Mouse (Mus musculus) heart, embryonic 12.5 days (tissue): Measurements from ENCODE around the gene Lcn11. TPM values are rescaled to one million over a fixed set of nuclear protein-coding genes. Genes with fewer than 3 reads are reported as not detected.
A peak's percentile ranks its signal among the peaks of the same experiment; 100 is the strongest.
"Not testable (repeated sequence)": the region's sequence is repeated elsewhere in the genome, so short reads cannot be mapped to it uniquely, and the experiment has no call there.

Source experiments
- ATAC-seq: fragments of 200-750 bp; cut with Nextera tagmentation; 2 replicates; pipeline ENCODE4 v1.8.0; 2017; ENCODE audit warnings: moderate TSS enrichment, moderate library complexity; ENCODE audit not compliant: insufficient number of reproducible peaks, low FRiP score
- H3K27ac ChIP-seq: fragments of 300-500 bp; sonication (generic); 2 replicates; pipeline ENCODE4 v1.5.1; 2016; ENCODE audit warnings: mild to moderate bottlenecking, moderate library complexity; ENCODE audit not compliant: poor library complexity, severe bottlenecking
- H3K27me3 ChIP-seq: fragments of 300-500 bp; sonication (generic); replicated peaks from 2 replicates; pipeline ENCODE4 v1.6.1; 2016; ENCODE audit warnings: mild to moderate bottlenecking, moderate library complexity
- H3K36me3 ChIP-seq: fragments of 300-500 bp; sonication (generic); 2 replicates; pipeline ENCODE4 v1.6.1; 2016; ENCODE audit warnings: mild to moderate bottlenecking, moderate library complexity
- H3K4me1 ChIP-seq: fragments of 300-500 bp; sonication (generic); replicated peaks from 2 replicates; pipeline ENCODE4 v1.6.1; 2016; ENCODE audit warnings: mild to moderate bottlenecking
- H3K4me2 ChIP-seq: fragments of 300-500 bp; sonication (generic); 2 replicates; pipeline ENCODE4 v1.6.1; 2016; ENCODE audit warnings: mild to moderate bottlenecking, moderate library complexity
- H3K4me3 ChIP-seq: fragments of 300-500 bp; sonication (generic); 2 replicates; pipeline ENCODE4 v1.5.1; 2016; ENCODE audit warnings: mild to moderate bottlenecking
- H3K9ac ChIP-seq: fragments of 300-500 bp; sonication (generic); 2 replicates; pipeline ENCODE4 v1.6.1; 2016; ENCODE audit warnings: mild to moderate bottlenecking, moderate library complexity
- H3K9me3 ChIP-seq: fragments of 300-500 bp; sonication (generic); replicated peaks from 2 replicates; pipeline ENCODE4 v1.6.1; 2016; ENCODE audit warnings: mild to moderate bottlenecking, moderate library complexity
- WGBS: fragments of 180-500 bp; shearing (Covaris S2); methylation state at CpG from one replicate; pipeline ENCODE4 v1.1.7; 2016; 5-methylcytosine and 5-hydroxymethylcytosine counted together
- polyA plus RNA-seq: library from polyadenylated mRNA; unstranded; fragments of >200 nt; fragmentation: Nextera tagmentation; extraction: Ambion mirVana; gene quantifications from 2 replicates; pipeline ENCODE4 v1.2.1, GENCODE M21; 2016

Gene Lcn11
- polyA plus RNA-seq = not detected in 2 replicates

GRCm38 (mm10) chr2:25776717-25777116, at the start of gene Lcn11:
TSS of gene Lcn11 (plus strand) at chr2:25777017.
- no peak within 1 kb of the TSS for H3K4me2 ChIP-seq
- no peak within 1 kb of the TSS for H3K27ac ChIP-seq
- H3K27me3 ChIP-seq = 0 out of 2 replicates have a peak, but pooled peaks cover 5% of the 10 kb centered on the region
- no peaks in the 10 kb centered on the region for H3K4me1 ChIP-seq
- no peaks in the 10 kb centered on the region for H3K36me3 ChIP-seq
- no peak for ATAC-seq
- 80% methylated on average over 1 of the region's 1 CpGs for WGBS
- H3K9me3 ChIP-seq = no peaks in the 10 kb centered on the region
- H3K9ac ChIP-seq = no peak within 1 kb of the TSS
- H3K4me3 ChIP-seq = no peak within 1 kb of the TSS

DNA sequence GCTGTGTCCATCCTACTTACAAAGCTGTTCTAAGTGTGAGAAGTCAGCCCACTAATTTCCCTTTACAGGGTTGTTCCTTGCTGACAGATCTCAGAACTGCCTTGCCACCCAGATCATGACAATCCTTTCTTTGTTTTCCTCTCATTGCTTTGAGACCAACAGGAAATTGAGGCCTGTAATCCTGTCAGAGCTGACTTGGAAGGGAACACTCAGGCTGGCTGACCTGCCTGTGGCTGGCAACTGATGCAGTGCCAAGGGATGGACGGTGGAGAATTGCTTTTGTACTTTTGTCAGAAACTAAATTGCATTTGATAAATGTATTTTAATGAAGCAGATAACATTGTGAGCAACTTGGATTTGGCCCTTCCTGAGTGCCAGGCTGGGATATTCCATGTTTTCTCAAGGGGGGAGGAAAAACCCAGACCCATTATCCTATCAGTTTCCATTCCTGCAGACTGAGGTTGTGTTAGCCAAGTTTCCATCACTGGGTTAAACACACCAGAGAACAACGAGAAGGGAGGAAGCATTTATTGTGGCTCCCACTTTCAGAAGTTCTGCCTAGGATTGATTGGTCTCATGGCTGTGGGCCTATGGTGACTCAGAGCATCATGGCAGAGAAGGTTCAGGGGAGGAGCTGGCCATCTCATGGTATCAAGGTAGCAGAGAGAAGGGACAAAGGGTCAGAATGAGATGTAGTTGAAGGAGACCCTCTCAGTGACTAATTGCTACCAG, 43.5 kb upstream of the Lcn11 start:
- H3K4me3 ChIP-seq = no peak overlapping the region
- WGBS = 34% methylated on average over 2 of the region's 2 CpGs
- peak overlapping the region; percentile 17; the same call in 1 of the 2 replicates for H3K27ac ChIP-seq
- no peak overlapping the region for H3K9ac ChIP-seq
- peak; percentile 67 for ATAC-seq
- no peak overlapping the region for H3K4me2 ChIP-seq
- H3K27me3 ChIP-seq = no peaks in the 10 kb centered on the region
- H3K36me3 ChIP-seq = no peaks in the 10 kb centered on the region
- no peaks in the 10 kb centered on the region for H3K4me1 ChIP-seq
- 0 out of 2 replicates have a peak, but pooled peaks cover 3% of the 10 kb centered on the region for H3K9me3 ChIP-seq

GRCm38 (mm10) chr2:25736709-25737108, 40.1 kb upstream of the Lcn11 start, which contains the start of gene Obp2b:
TSS of gene Obp2b (plus strand) at chr2:25737009.
- not testable (repeated sequence) for H3K9me3 ChIP-seq, H3K4me1 ChIP-seq, H3K36me3 ChIP-seq, ATAC-seq, H3K27ac ChIP-seq, H3K9ac ChIP-seq, H3K27me3 ChIP-seq, H3K4me2 ChIP-seq, H3K4me3 ChIP-seq
- 70% methylated on average over 3 of the region's 3 CpGs for WGBS

DNA sequence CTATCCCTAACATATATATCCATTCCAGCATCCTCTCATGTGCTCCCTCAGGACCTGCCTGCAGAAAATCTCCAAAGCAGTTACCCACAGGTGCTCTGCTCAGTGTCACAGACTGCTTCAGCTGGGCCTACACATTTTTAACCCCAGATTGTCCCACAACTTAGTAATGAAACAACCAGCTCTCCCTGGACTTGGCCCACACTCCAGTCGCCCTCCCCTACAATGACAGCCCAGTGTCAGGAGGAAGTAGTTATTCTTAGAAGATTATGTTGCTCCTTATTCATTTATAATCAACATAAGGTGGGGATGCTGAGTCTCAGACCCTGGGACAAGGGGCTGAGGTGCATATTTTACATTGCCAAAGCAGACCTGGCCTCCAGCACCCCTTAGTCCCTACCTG, 35.1 kb upstream of the Lcn11 start:
- Histone ChIP-seq H3K9ac (no peak overlapping the region), H3K36me3 (no peaks in the 10 kb centered on the region), H3K9me3 (no peaks in the 10 kb centered on the region), H3K4me1 (no peaks in the 10 kb centered on the region), H3K27me3 (no peaks in the 10 kb centered on the region), H3K27ac (no peak overlapping the region), H3K4me2 (no peak overlapping the region), H3K4me3 (no peak overlapping the region)
- ATAC-seq = no peak
- WGBS = 63% methylated on average over 1 of the region's 1 CpGs

GRCm38 (mm10) chr2:25754201-25754600, 22.6 kb upstream of the Lcn11 start:
- no peak for ATAC-seq
- no peak overlapping the region for H3K4me2 ChIP-seq
- H3K27me3 ChIP-seq = no peaks in the 10 kb centered on the region
- 90% methylated on average over 1 of the region's 1 CpGs for WGBS
- peaks cover 5% of the 10 kb centered on the region for H3K9me3 ChIP-seq
- H3K9ac ChIP-seq = no peak overlapping the region
- no peak overlapping the region for H3K27ac ChIP-seq
- H3K4me3 ChIP-seq = no peak overlapping the region
- peaks cover 9% of the 10 kb centered on the region; the same call in 1 of the 2 replicates for H3K4me1 ChIP-seq
- H3K36me3 ChIP-seq = no peaks in the 10 kb centered on the region

- H3K9me3 ChIP-seq = peaks cover 5% of the 10 kb centered on the region
- no peaks in the 10 kb centered on the region for H3K36me3 ChIP-seq
- no peak overlapping the region for H3K4me2 ChIP-seq
- 53% methylated on average over 4 of the region's 4 CpGs for WGBS
- no peak overlapping the region for H3K4me3 ChIP-seq
- no peak overlapping the region for H3K9ac ChIP-seq
- no peaks in the 10 kb centered on the region for H3K27me3 ChIP-seq
- no peak for ATAC-seq
- peaks cover 1% of the 10 kb centered on the region; the same call in 1 of the 2 replicates for H3K4me1 ChIP-seq
- no peak overlapping the region for H3K27ac ChIP-seq
These were observed 18.7 kb upstream of the Lcn11 start for GRCm38 (mm10) chr2:25758064-25758625.

DNA sequence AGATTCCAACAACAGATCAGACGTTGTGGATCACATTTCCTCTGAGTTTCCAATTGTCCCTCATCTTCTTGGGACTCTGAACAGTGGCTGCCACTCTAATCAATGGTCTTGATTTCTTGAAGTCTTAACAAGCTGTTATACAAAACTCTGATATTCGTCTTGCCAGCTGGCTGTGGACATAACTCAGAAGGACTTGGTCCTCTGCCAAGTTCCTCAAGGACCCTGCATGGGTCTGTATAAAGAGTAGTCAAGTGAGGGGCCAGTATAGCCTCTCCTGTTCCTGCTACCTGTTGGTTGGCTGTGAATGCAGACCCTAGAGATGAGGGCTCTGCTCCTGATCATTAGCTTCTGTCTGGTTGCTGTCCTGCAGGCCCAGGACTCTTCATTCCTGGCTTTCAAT, 11.5 kb upstream of the Lcn11 start, which contains the start of gene Lcn3:
TSS of gene Lcn3 (plus strand) at position 301 of the 400 bp plus-strand sequence.
- no peak within 1 kb of the TSS for H3K4me3 ChIP-seq
- WGBS = 50% methylated on average over 2 of the region's 2 CpGs
- ATAC-seq = no peak
- H3K36me3 ChIP-seq = no peaks in the 10 kb centered on the region
- no peak within 1 kb of the TSS for H3K9ac ChIP-seq
- H3K4me1 ChIP-seq = no peaks in the 10 kb centered on the region
- no peak within 1 kb of the TSS for H3K4me2 ChIP-seq
- H3K27ac ChIP-seq = no peak within 1 kb of the TSS
- H3K27me3 ChIP-seq = peaks cover 10% of the 10 kb centered on the region
- H3K9me3 ChIP-seq = no peaks in the 10 kb centered on the region

- WGBS = 62% methylated on average over 4 of the region's 4 CpGs
- no peaks in the 10 kb centered on the region for H3K4me1 ChIP-seq
- no peaks in the 10 kb centered on the region for H3K9me3 ChIP-seq
- H3K36me3 ChIP-seq = no peaks in the 10 kb centered on the region
- no peak overlapping the region for H3K4me3 ChIP-seq
- H3K27ac ChIP-seq = no peak overlapping the region
- no peak overlapping the region for H3K4me2 ChIP-seq
- no peak overlapping the region for H3K9ac ChIP-seq
- ATAC-seq = no peak
- H3K27me3 ChIP-seq = peaks cover 10% of the 10 kb centered on the region
These were observed 9.1 kb upstream of the Lcn11 start for GRCm38 (mm10) chr2:25767764-25768163.

GRCm38 (mm10) chr2:25773507-25773906, 3.3 kb upstream of the Lcn11 start:
- Histone ChIP-seq H3K4me3 (no peak overlapping the region), H3K27ac (no peak overlapping the region), H3K9ac (no peak overlapping the region), H3K4me2 (no peak overlapping the region), H3K4me1 (no peaks in the 10 kb centered on the region), H3K27me3 (0 out of 2 replicates have a peak, but pooled peaks cover 8% of the 10 kb centered on the region), H3K36me3 (no peaks in the 10 kb centered on the region), H3K9me3 (no peaks in the 10 kb centered on the region)
- 76% methylated on average over 2 of the region's 2 CpGs for WGBS
- ATAC-seq = no peak

DNA sequence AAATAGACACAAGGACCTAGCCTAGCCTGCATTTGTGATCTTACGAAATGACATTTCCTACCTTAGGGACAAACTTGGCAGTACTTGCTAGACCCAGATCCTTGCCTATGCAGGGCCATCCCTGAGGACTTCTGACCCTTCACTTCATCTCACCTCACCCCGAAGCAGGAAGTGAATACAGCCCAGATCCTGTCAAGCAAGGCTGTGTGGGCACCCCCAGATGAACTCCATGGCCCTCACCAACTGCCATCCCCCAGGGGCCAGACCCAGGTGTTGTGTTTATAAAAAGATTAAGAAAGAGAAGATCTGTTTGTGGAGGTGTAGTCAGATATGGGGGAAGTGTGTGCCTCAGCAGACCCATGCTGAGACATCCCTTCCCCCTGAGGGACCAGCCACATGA, 2.2 kb upstream of the Lcn11 start:
- H3K27me3 ChIP-seq = 0 out of 2 replicates have a peak, but pooled peaks cover 5% of the 10 kb centered on the region
- no peak overlapping the region for H3K4me3 ChIP-seq
- H3K36me3 ChIP-seq = no peaks in the 10 kb centered on the region
- H3K4me1 ChIP-seq = no peaks in the 10 kb centered on the region
- H3K9ac ChIP-seq = no peak overlapping the region
- WGBS = 69% methylated on average over 2 of the region's 2 CpGs
- no peaks in the 10 kb centered on the region for H3K9me3 ChIP-seq
- H3K27ac ChIP-seq = no peak overlapping the region
- no peak for ATAC-seq
- H3K4me2 ChIP-seq = no peak overlapping the region

DNA sequence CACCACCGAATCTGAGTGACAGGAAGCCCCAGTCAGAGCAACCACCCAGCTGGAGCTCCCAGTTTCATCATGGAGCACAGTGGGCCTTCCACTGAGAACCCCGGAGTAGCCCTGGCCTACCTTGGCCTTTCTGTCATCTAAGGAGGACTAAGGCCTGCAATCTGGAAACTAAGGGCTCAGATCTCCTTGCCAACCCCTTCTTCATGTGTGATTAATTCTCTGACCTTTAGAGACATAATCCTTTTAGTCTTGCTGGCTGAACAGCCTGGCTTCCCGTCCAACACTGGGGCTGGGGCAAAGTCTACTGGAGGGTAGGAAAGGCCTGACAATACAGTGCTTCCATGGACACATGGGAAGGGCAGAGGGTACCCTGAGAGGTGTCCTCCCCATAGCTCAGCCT, 826 bp upstream of the Lcn11 start:
- no peak overlapping the region for H3K4me3 ChIP-seq
- no peak for ATAC-seq
- no peak overlapping the region for H3K9ac ChIP-seq
- no peaks in the 10 kb centered on the region for H3K9me3 ChIP-seq
- H3K4me1 ChIP-seq = no peaks in the 10 kb centered on the region
- H3K4me2 ChIP-seq = no peak overlapping the region
- WGBS = 77% methylated on average over 3 of the region's 3 CpGs
- H3K27ac ChIP-seq = no peak overlapping the region
- H3K36me3 ChIP-seq = no peaks in the 10 kb centered on the region
- H3K27me3 ChIP-seq = 0 out of 2 replicates have a peak, but pooled peaks cover 2% of the 10 kb centered on the region
